Mouse (Mus musculus): Measurements from ENCODE around the gene Coa3. TPM values are rescaled to one million over a fixed set of nuclear protein-coding genes. Genes with fewer than 3 reads are reported as not detected.

Coa3 gene
- total and polyA plus RNA-seq, 2 experiments = 74.7 to 289 TPM

GRCm38 (mm10) chr11:101234124-101234523 lies 44.8 kb downstream of the Coa3 start:
- no peak overlapping the region for H3K4me3 ChIP-seq (ENCODE audit: insufficient read depth, low read depth, low read length)
- no peak for DNase-seq (ENCODE audit: extremely low read depth, low read depth, low spot score)

GRCm38 (mm10) chr11:101233240-101233639 lies 45.7 kb downstream of the Coa3 start:
- H3K27me3 ChIP-seq (ENCODE audit: control insufficient read depth, insufficient read depth, low read length) = no peaks in the 10 kb centered on the region
- H3K79me2 ChIP-seq (ENCODE audit: control insufficient read depth, insufficient read depth, low read length) = no peaks in the 10 kb centered on the region
- no peaks in the 10 kb centered on the region for H3K4me1 ChIP-seq (ENCODE audit: control insufficient read depth, insufficient read depth, low read length)
- no peak for TF ChIP-seq POLR2A (IDR thresholded peaks at IDR 0.05; ENCODE audit: extremely low read depth, insufficient read depth, low read length)
- TF ChIP-seq CTCF (IDR thresholded peaks at IDR 0.05; ENCODE audit: low read depth, low read length) = no peak
- no peaks in the 10 kb centered on the region for H3K36me3 ChIP-seq (ENCODE audit: control insufficient read depth, insufficient read depth, low read length)
- H3K27ac ChIP-seq (replicated peaks; ENCODE audit: insufficient read depth, low read depth, low read length) = no peak overlapping the region
- DNase-seq (ENCODE audit: extremely low read depth, low read depth, low spot score) = no peak
- WGBS = 91% methylated on average over 1 of the region's 1 CpGs
- H3K4me3 ChIP-seq (ENCODE audit: insufficient read depth, low read depth, low read length) = no peak overlapping the region
- no peak overlapping the region for H3K9ac ChIP-seq (ENCODE audit: low read depth, low read length)

More at GRCm38 (mm10) chr11:101234124-101234523, 44.8 kb downstream of the Coa3 start:
- no peak overlapping the region for H3K9ac ChIP-seq (ENCODE audit: low read depth, low read length)
- H3K27me3 ChIP-seq (ENCODE audit: control insufficient read depth, insufficient read depth, low read length) = no peaks in the 10 kb centered on the region
- no peaks in the 10 kb centered on the region for H3K4me1 ChIP-seq (ENCODE audit: control insufficient read depth, insufficient read depth, low read length)
- no peak overlapping the region for H3K27ac ChIP-seq (replicated peaks; ENCODE audit: insufficient read depth, low read depth, low read length)
- H3K79me2 ChIP-seq (ENCODE audit: control insufficient read depth, insufficient read depth, low read length) = no peaks in the 10 kb centered on the region
- no peak for TF ChIP-seq POLR2A (IDR thresholded peaks at IDR 0.05; ENCODE audit: extremely low read depth, insufficient read depth, low read length)
- TF ChIP-seq CTCF (IDR thresholded peaks at IDR 0.05; ENCODE audit: low read depth, low read length) = no peak
- H3K36me3 ChIP-seq (ENCODE audit: control insufficient read depth, insufficient read depth, low read length) = no peaks in the 10 kb centered on the region

GRCm38 (mm10) chr11:101232010-101232839 lies 46.7 kb downstream of the Coa3 start:
- WGBS = 48% methylated on average over 6 of the region's 6 CpGs
- no peaks in the 10 kb centered on the region for H3K79me2 ChIP-seq (ENCODE audit: control insufficient read depth, insufficient read depth, low read length)
- TF ChIP-seq CTCF (IDR thresholded peaks at IDR 0.05; ENCODE audit: low read depth, low read length) = no peak
- TF ChIP-seq POLR2A (IDR thresholded peaks at IDR 0.05; ENCODE audit: extremely low read depth, insufficient read depth, low read length) = no peak
- DNase-seq (ENCODE audit: extremely low read depth, low read depth, low spot score) = peak; percentile 28
- peak overlapping the region; percentile 84 for H3K27ac ChIP-seq (replicated peaks; ENCODE audit: insufficient read depth, low read depth, low read length)
- no peaks in the 10 kb centered on the region for H3K4me1 ChIP-seq (ENCODE audit: control insufficient read depth, insufficient read depth, low read length)
- H3K4me3 ChIP-seq (ENCODE audit: insufficient read depth, low read depth, low read length) = peak overlapping the region; percentile 42; the same call in 1 of the 2 replicates
- H3K36me3 ChIP-seq (ENCODE audit: control insufficient read depth, insufficient read depth, low read length) = no peaks in the 10 kb centered on the region
- H3K9ac ChIP-seq (ENCODE audit: low read depth, low read length) = peak overlapping the region; percentile 28; the same call in 1 of the 2 replicates
- H3K27me3 ChIP-seq (ENCODE audit: control insufficient read depth, insufficient read depth, low read length) = no peaks in the 10 kb centered on the region

GRCm38 (mm10) chr11:101230991-101231871 lies 47.7 kb downstream of the Coa3 start:
- 0 out of 2 replicates have a peak, but pooled peaks have one; percentile 32 for TF ChIP-seq POLR2A (IDR thresholded peaks at IDR 0.05; ENCODE audit: extremely low read depth, insufficient read depth, low read length)
- no peak for TF ChIP-seq CTCF (IDR thresholded peaks at IDR 0.05; ENCODE audit: low read depth, low read length)
- Histone ChIP-seq H3K27ac (replicated peaks; ENCODE audit: insufficient read depth, low read depth, low read length) (peak overlapping the region; percentile 84), H3K36me3 (ENCODE audit: control insufficient read depth, insufficient read depth, low read length) (no peaks in the 10 kb centered on the region), H3K79me2 (ENCODE audit: control insufficient read depth, insufficient read depth, low read length) (no peaks in the 10 kb centered on the region), H3K4me1 (ENCODE audit: control insufficient read depth, insufficient read depth, low read length) (peaks cover 2% of the 10 kb centered on the region), H3K4me3 (ENCODE audit: insufficient read depth, low read depth, low read length) (peak overlapping the region; percentile 42), H3K27me3 (ENCODE audit: control insufficient read depth, insufficient read depth, low read length) (no peaks in the 10 kb centered on the region), H3K9ac (ENCODE audit: low read depth, low read length) (peak overlapping the region; percentile 42)
- DNase-seq (ENCODE audit: extremely low read depth, low read depth, low spot score) = no peak
- 12% methylated on average over 18 of the region's 18 CpGs for WGBS

- Histone ChIP-seq H3K9ac (ENCODE audit: low read depth, low read length) (0 out of 2 replicates have a peak overlapping the region, but pooled peaks have one; percentile 42), H3K36me3 (ENCODE audit: control insufficient read depth, insufficient read depth, low read length) (no peaks in the 10 kb centered on the region), H3K27me3 (ENCODE audit: control insufficient read depth, insufficient read depth, low read length) (no peaks in the 10 kb centered on the region), H3K27ac (replicated peaks; ENCODE audit: insufficient read depth, low read depth, low read length) (peak overlapping the region; percentile 84), H3K4me1 (ENCODE audit: control insufficient read depth, insufficient read depth, low read length) (peaks cover 2% of the 10 kb centered on the region), H3K79me2 (ENCODE audit: control insufficient read depth, insufficient read depth, low read length) (peaks cover 6% of the 10 kb centered on the region), H3K4me3 (ENCODE audit: insufficient read depth, low read depth, low read length) (no peak overlapping the region)
- TF ChIP-seq CTCF (IDR thresholded peaks at IDR 0.05; ENCODE audit: low read depth, low read length) = no peak
- TF ChIP-seq POLR2A (IDR thresholded peaks at IDR 0.05; ENCODE audit: extremely low read depth, insufficient read depth, low read length) = no peak
- no peak for DNase-seq (ENCODE audit: extremely low read depth, low read depth, low spot score)
- 52% methylated on average over 5 of the region's 5 CpGs for WGBS
Measured at GRCm38 (mm10) chr11:101230526-101230925, 48.4 kb downstream of the Coa3 start.
